Mouse (Mus musculus) granulocyte monocyte progenitor cell, adult 5-6 weeks (primary cell): Measurements from ENCODE around the gene Mosmo. TPM values are rescaled to one million over a fixed set of nuclear protein-coding genes. Genes with fewer than 3 reads are reported as not detected.
A peak's percentile ranks its signal among the peaks of the same experiment; 100 is the strongest.

Experiments
- ATAC-seq: replicated peaks from 2 replicates; pipeline ENCODE4 v1.8.0; 2016; ENCODE audit warnings: mild to moderate bottlenecking, moderate TSS enrichment, inconsistent platforms; ENCODE audit not compliant: poor library complexity, severe bottlenecking
- total RNA-seq, 2 experiments: library from RNA; stranded (forward) in 1 of 2; stranded (reverse) in 1 of 2; fragments of 200-712, 200-1000 nt in 1 of 2; fragments of >200 nt in 1 of 2; fragmentation: Nextera tagmentation in 1 of 2; gene quantifications; 2 replicates each; pipeline ENCODE4 v1.2.3; 2014 to 2017

Mosmo gene
- total RNA-seq (2014; fragmentation: Nextera tagmentation), result 16.8 and 48.8 TPM in 2 replicates
- total RNA-seq (2017), result 12.7 and 15.7 TPM in 2 replicates

DNA sequence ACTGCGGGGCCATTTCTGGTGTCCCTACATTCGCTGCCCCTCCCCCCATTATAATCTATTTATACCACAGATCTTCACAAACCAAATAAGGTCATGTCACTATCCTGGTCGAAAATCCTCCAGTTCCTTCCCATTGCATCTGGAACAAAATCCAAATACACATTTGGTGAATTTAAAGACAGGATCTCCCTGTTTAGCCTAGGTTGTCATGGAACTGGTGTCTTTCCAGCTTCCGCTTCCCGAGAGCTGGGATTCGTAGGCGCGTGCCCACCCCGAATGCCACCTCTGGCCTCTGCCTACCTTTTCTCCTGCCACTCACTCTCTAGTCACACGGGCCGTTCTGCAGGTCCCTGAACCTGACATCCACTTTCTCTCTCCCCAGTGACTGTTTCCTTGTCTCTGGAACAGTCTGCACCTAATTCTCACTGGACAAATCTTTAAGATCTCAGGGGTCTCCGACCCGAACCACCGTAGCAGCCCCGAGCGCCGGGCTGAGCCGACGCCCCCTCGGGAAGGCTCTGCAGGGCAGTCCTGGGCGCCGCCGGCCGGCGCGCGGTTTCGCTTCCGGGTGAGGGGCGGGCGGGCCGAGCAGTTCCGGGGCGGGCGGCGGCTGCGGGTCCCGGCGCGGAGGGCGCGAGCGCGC, at the start of gene Mosmo:
TSS of gene Mosmo (plus strand) at position 618 of the 643 bp plus-strand sequence.
- peak; percentile 71 for ATAC-seq

DNA sequence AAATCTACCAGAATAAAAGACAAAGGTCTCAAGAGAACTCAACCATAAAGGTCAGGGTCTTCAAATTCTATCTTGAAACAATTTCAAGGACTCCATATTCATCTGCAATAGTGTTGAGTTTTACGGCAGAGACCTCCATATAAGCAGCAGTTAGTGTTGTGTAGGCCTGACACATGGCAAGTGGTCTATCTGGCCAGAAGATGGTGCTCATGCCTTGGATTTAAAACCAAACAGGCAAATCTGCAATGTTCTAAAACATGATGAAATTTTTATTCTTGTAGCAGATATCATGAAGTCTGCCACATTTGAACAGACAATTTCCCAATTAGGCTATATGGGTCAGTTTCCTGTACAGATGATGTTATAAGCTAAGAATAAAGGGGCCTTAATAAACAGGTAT, 44.9 kb upstream of the Mosmo start:
- ATAC-seq, result no peak; the same call in 1 of the 2 replicates

DNA sequence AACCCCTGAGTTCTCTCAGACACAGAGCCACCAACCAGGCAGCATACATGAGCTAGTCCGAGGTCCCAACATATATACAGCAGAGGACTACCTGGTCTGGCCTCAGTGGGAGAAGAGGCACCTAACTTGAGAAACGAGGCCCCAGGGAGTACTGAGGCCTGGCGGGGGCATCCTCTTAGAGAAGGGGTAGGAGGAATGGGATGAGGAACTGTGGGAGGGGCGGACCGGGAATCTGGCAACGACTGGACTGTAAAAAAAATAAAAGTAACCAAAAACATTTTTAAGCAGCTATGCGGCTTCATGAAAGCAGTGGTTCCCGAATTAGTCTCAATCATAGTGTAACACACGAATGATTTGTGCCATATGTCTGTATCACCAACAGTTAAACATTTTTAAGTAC, 43.1 kb upstream of the Mosmo start:
- no peak for ATAC-seq

DNA sequence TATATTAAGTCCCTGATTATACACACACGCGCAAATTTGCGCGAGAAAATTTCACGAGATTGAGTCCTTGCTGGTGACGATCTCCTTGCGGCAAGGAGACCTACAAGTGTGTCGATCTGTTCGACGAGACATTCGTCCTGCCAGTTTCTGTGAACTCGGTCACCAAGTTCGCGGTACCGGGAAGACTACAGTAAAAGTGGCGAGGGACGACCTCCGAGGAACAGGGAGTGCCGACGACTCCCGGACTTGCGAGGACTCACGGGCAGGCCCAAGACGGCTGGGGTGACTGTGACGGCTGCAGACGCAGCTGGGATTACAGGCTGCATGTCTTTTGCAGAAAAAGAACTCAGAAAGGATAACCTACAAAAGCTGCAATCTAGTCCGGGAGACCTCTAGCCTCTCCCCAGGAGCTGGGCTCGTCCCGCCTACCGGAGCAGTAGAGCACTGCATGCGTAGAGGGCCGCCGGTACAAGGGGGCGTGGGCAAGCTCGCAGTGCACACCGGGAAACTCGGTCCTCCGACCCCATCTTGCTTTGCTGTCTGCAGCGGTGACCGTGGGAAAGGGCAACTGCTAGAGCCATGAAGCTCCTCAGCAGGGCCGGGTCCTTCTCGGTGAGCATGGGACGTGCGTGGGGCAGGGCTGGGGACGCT, 42.6 kb upstream of the Mosmo start, which contains the start of gene Uqcrc2:
TSS of gene Uqcrc2 (plus strand) at position 466 of the 651 bp plus-strand sequence.
- ATAC-seq, result peak; percentile 94

DNA sequence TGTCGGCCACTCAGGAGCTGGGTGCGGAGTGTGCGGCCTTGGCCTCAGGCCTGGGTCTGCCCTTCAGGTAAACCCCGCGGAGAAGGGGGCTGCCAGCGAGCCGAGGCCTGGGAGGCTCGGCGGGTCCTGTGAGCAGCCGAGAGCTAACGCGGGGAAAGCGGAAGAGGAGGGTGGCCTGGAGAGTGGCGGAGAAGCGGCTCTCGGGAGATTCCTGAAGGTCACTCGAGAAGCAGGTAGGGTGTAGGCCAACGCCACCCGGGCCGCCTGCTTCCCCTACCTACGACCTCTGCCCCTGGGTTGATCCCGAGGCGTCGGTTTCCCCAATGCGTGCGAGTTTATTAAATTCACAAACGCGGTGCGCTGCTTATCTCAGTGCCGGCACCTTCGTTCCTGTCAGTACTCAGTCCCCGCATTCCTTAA, 42.0 kb upstream of the Mosmo start:
- ATAC-seq, result peak; percentile 75

DNA sequence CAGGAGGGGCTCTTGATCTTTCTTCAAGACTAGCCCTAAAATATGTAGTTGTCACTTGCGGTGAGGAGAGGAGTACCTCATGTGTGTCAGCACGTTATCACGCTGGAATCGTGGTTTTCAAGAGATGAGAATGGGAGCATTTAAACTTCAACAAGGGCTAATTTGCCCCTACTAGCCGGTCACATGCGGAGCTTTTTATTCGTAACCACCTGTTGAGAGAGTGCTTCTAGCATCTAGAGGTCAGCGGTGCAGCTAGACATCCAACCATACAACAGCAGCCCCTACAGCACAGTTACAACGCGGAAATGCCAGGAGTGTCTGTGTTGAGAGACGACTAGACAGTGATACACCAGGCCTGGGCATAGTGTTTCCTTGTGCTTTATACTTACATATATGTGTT, 41.6 kb upstream of the Mosmo start:
- ATAC-seq, result peak; percentile 26

DNA sequence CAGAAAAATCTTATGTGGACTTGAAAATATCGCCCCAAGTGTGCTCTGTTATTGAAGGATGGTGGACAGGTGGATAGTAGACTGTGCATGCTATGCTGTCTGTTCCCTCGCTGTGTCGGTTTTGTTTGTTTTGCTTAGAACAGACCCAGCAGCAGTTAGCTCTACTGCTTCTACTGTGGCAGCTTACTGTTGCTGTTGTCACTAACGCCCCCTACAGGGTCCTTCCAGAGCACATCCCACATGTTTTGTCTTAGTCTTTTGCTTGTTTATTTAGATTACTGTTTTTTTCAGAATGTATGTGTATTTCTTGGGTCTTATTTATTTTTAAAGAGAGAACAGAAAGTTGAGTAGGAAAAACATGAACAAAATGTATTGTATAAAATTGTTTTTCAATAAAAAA, 34.2 kb upstream of the Mosmo start:
- ATAC-seq, result peak; percentile 53; the same call in 1 of the 2 replicates

DNA sequence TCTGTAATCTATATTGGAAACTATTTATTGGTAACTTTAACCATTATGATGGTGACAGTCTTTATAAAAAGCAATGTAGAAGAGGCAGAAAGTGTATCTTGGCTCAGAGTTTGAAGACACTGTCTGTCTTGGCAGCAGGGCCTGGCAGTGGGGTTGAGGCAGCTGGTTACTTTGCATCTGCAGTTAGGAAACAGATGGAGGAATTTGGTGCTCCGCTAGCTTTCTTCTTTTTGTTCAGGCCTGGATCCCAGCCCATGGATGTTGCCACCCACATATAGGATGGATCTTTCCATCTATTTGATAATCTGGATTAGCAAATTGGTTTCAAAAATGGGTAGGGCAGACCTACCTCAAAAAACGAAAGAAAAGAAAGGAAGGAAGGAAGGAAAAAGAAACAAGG, 29.6 kb upstream of the Mosmo start:
- no peak for ATAC-seq

DNA sequence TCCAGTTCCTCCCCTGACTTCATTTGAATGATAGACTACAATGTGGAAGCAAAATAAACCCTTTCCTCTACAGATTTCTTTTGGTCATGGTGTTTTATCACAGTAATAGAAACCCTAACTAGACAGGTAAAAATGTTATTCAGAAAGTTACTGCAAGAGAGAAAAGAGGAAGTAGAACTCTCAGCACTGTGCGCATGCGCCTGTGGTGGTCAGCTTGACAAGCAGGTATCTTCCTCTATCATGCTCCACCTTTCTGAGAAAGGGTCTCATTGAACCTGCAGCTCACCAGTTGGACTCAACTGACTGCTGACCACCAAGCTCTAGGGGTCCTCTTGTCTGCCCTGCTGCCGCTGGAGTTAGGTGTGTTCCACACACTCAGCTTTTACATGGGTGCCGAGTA, 15.3 kb upstream of the Mosmo start:
- ATAC-seq, result peak; percentile 66

DNA sequence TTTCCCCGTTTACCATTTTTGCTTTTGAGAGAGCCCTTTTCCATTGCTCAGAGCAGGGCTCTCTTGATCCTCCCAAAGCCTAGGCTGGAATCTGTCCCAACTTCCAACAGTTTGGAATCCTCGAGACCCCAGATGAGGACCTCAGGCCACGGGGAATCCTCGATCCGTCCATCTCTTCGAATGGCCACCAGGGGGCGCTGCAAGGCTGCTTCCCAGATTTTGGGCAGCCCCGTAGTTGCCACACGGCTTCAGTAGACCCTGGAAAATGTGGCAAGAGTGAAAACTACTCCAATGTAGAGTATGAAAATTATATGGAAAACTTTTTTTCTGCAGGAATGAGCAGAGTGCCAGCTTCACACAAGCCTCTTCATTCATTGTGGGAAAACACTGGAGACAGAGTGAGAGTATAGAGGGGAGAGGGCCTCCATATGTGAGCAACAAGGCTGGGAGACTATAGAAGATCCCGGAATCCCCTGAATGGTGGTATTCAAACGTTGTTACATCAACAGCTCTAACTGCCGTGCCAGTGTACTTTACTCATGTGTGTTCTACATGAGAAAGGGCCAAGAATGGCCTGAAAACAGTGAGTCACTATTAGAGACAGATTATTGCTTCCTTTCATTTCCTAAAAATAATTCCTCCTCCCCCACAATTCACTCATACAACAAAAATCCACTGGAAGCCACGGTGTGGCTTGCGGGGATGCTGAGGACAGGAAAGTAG, 7.1 kb upstream of the Mosmo start, which contains the start of gene Pdzd9:
TSS of gene Pdzd9 (minus strand) at position 191 of the 723 bp plus-strand sequence.
- ATAC-seq, result peak; percentile 90

DNA sequence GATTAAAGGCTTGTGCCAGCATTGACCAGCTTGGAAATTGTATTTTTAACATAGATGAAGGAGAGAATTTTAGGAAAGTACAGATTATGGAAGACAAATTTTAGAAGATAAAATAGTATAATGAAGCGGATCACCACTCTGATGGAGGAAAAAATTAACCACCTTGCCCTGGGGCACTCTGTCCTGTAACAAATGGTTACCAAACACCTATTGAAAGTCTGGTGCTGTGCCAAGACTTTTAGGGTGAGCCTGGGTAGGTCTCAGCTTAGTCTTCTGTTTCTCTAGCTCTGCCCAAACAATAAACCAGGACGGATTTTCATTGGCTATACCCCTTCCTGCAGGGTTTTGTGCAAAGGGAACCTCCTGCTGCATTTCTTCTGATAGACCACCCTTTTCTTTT, 6.1 kb upstream of the Mosmo start:
- no peak for ATAC-seq

DNA sequence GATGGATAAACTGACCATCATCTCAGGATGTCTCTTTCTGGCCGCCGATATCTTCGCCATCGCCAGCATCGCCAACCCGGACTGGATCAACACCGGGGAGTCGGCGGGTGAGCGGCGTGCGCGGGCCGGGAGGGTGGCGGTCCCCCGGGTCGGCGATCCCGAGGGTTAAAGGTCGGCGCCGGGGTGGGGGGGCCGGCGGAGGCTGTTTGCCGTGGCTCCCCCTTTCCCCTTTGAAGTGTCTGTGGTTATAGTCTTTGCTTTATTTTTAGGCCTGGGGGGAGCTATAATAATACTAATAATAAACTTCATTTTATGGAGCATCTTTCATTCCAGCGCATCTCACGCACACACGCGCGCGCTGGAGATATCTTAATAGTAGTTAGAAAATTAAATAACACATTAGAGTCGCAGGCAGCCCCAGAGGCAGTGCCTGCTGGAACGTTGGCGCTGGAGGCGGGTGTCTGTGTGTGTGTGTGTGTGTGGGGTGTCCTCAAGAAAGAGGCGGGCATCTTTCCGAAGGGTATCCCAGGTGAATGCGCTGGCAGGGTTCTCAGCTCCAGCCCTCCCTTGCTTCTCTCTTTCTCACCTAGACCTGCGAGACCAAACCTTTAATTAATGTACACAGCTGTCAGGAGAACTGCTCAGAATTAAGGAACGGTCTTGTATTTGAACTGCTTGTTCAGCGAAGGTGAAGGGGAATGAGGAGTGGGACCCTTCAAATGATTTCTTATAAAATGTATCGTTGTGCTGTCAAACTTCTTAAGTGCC, 530 bp downstream of the Mosmo start:
- 0 out of 2 replicates have a peak, but pooled peaks have one; percentile 12 for ATAC-seq

DNA sequence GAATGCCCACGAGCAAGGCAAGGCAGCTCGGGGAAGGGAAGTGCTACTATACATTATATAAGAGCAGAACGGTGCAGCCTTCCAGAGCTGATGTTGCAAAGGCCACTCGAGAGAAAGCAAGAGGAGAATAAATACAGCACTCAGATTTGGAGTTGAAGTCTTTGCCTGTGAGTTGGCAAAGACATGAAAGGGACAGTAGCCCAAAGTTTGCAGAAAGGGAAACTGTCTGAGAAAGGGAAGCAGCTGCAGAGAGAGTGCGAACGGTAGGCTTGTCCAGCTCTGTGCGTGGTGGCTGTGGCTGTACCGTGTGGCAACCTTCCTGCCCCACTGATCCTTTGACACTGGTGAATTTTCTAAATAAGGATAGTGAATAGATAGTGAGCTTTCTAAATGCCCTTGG, 1.6 kb downstream of the Mosmo start:
- peak; percentile 70 for ATAC-seq

DNA sequence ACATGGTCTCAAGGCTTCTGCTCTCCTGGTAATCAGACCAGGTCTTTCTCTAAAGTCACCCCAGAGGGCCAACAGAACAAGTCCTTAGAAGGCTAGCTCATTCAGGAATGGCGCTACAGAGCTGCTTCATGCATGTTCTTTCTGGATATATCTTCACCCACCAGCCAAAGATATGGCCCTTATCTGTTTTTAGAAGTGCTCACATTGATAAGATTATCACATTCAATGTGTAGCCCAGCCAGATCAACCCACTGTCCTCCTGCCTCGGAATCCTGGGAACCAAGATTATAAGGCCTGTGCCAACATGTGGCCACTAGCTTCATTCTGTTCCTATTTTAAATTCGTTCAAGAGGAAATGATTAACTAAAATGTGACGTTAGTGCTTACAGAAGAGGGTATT, 4.6 kb downstream of the Mosmo start:
- ATAC-seq, result no peak

DNA sequence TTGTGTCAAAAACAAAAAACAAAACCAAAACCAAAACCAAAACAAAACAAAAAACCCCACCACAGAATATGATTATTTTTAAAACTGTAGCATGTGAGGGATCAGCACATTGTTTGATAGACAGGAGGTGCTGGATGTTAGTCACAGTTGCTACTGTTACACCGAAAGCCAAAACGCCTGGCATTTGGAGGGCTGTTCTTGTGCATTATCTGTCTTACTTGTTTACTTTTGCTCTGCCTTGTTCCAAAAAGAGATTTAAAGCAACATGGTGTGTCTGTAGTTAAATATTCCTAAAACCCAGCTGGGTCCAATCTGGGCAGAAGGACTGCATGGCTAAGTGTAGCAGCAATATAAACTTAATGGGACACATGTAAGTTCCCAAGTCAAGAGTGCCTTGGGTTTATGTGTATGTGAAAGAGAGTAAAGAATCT, 7.3 kb downstream of the Mosmo start:
- no peak for ATAC-seq

DNA sequence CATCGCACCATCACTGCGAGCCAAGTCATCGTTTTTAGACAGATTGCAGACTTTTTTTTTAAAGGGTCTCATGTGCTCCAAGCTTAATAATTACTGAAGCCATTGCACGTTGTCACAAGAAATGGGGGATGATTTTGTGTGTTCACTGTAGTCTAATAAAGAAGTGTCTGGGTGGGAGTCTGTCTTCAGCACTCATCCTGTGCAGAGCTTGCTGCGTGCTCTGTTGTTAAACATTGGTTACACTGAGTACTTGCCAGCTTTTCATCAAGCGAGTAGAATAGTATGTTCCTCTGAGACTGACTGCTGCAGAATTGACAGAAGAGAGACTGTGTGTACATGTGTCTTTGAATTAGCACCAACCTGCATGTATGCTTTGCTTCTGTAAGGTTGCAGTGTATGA, 7.8 kb downstream of the Mosmo start:
- ATAC-seq, result no peak

DNA sequence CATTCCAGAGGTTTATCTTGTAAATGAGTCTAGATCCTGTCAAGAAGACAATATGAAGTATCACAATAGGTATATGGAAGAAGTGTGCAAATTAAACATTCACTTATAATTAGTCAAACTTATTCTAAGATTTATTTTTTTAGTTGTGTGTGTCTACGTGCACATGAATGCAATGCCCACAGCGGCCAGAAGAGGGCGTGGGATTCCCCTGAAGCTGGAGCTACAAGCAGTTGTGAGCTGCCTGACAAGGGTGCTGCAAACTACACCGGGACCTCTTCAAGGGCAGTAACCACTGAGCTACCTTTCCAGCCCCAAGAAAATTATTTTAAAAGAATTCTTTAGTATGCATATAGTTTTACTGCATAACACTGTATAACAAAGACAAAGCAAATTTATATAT, 13.2 kb downstream of the Mosmo start:
- peak; percentile 67 for ATAC-seq

DNA sequence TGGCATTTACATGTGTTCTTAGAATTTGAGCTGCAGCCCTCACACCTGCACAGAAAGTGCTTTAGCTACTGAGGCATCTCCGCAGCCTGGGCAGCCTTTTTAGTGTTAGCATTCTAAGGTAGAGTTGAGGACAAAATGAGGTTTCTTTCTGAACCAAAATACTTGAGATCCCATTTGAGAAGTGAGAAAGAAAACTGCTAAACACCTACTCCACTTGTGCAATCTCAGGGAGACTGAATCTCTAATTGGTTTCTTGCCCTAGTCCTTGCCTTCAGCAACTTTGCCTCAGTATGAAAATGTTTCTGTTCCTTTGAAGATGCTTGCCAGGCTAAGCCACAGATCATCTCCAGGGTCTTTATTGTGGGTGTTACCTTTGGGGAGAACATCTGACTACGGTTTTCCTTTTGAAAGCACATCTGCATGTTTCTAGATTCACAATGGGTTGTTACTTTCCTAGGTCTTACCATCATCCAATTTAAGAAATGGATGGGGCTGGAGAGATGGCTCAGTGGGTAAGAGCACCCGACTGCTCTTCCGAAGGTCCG, 16.5 kb downstream of the Mosmo start:
- ATAC-seq, result no peak

DNA sequence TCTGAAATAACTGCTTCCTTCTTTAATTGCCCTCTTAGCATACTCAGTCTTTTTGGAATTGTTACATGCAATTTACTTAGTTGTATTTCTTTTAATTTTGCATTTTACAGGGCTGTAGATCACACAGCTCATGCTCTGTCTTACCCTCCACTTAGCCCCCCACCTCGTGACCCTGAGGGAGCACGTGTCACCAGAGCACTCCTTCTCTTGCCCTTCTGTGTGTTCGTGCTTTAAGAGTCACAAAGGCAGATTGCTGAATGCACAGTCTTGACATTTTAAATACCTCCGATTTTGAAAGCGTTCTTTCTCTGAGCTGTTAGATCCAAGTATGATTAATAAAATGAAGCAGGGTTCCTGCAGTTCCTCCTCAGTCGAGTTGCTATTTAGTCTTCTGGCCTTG, 17.8 kb downstream of the Mosmo start:
- no peak for ATAC-seq

DNA sequence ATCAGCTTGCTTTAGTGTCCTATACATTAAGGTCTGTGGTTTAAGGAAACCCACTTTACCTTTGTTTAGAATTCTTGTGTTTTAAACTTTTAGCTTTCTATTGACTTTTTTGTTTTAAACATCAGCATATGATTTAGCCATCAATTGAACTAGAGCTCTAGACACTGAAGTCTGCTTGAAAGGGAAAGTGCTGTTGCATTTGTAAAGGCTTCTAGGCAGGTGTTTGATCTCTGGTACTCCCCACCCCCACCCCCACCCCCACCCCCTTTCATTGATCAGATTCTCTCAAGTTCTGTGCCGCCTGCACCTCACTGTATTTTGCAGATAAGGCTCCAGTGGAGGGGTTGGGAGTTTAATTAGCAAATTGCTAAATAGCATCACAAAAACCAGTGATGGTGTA, 18.2 kb downstream of the Mosmo start:
- no peak for ATAC-seq
